Mouse (Mus musculus): ENCODE measurements around the gene Gdpgp1. TPM values are rescaled to one million over a fixed set of nuclear protein-coding genes. Genes with fewer than 3 reads are reported as not detected.

Gene Gdpgp1
- total and polyA plus RNA-seq, 2 experiments from 2014 or later = 2.8 to 5.9 TPM

GRCm38 (mm10) chr7:80197941-80198778 is 34.5 kb upstream of the Gdpgp1 start:
- Histone ChIP-seq H3K27ac (ENCODE audit: low read depth, low read length) (peak overlapping the region; percentile 89), H3K27me3 (ENCODE audit: insufficient read depth, low read length) (no peaks in the 10 kb centered on the region), H3K4me1 (ENCODE audit: insufficient read depth, low read length) (peaks cover 26% of the 10 kb centered on the region), H3K4me2 (ENCODE audit: low read depth, low read length, poor library complexity, severe bottlenecking) (peak overlapping the region; percentile 79), H3K36me3 (ENCODE audit: insufficient read depth, low read length) (0 out of 2 replicates have a peak, but pooled peaks cover 3% of the 10 kb centered on the region), H3K9me3 (ENCODE audit: low read length) (no peaks in the 10 kb centered on the region), H3K4me3 (ENCODE audit: low read depth, low read length) (peak overlapping the region; percentile 77), H3K9ac (replicated peaks; ENCODE audit: low read length, poor library complexity, severe bottlenecking) (peak overlapping the region; percentile 81)
- DNase-seq (ENCODE audit: low spot score) = peak; percentile 84
- no peak for TF ChIP-seq CTCF (IDR thresholded peaks at IDR 0.05)
- ATAC-seq (ENCODE audit: low FRiP score) = peak; percentile 91
- WGBS = under 1% methylated on average over 45 of the region's 74 CpGs

GRCm38 (mm10) chr7:80198863-80199262 is 33.8 kb upstream of the Gdpgp1 start:
- 0 out of 2 replicates have a peak, but pooled peaks cover 3% of the 10 kb centered on the region for H3K36me3 ChIP-seq (ENCODE audit: insufficient read depth, low read length)

GRCm38 (mm10) chr7:80199286-80199685 is 33.4 kb upstream of the Gdpgp1 start:
- DNase-seq (ENCODE audit: low spot score) = no peak
- H3K36me3 ChIP-seq (ENCODE audit: insufficient read depth, low read length) = 0 out of 2 replicates have a peak, but pooled peaks cover 3% of the 10 kb centered on the region
- no peaks in the 10 kb centered on the region for H3K27me3 ChIP-seq (ENCODE audit: insufficient read depth, low read length)
- 30% methylated on average over 6 of the region's 6 CpGs for WGBS
- peak overlapping the region; percentile 77 for H3K4me3 ChIP-seq (ENCODE audit: low read depth, low read length)
- peak overlapping the region; percentile 89 for H3K27ac ChIP-seq (ENCODE audit: low read depth, low read length)
- peak overlapping the region; percentile 81 for H3K9ac ChIP-seq (replicated peaks; ENCODE audit: low read length, poor library complexity, severe bottlenecking)
- H3K4me1 ChIP-seq (ENCODE audit: insufficient read depth, low read length) = peaks cover 26% of the 10 kb centered on the region
- H3K4me2 ChIP-seq (ENCODE audit: low read depth, low read length, poor library complexity, severe bottlenecking) = peak overlapping the region; percentile 79
- no peak for TF ChIP-seq CTCF (IDR thresholded peaks at IDR 0.05)
- no peak for ATAC-seq (ENCODE audit: low FRiP score)
- no peaks in the 10 kb centered on the region for H3K9me3 ChIP-seq (ENCODE audit: low read length)

More at GRCm38 (mm10) chr7:80198863-80199262, 33.8 kb upstream of the Gdpgp1 start:
- 2% methylated on average over 11 of the region's 11 CpGs for WGBS
- peak overlapping the region; percentile 89 for H3K27ac ChIP-seq (ENCODE audit: low read depth, low read length)
- H3K27me3 ChIP-seq (ENCODE audit: insufficient read depth, low read length) = no peaks in the 10 kb centered on the region
- TF ChIP-seq CTCF (IDR thresholded peaks at IDR 0.05) = no peak
- peaks cover 26% of the 10 kb centered on the region for H3K4me1 ChIP-seq (ENCODE audit: insufficient read depth, low read length)
- peak overlapping the region; percentile 81 for H3K9ac ChIP-seq (replicated peaks; ENCODE audit: low read length, poor library complexity, severe bottlenecking)
- H3K9me3 ChIP-seq (ENCODE audit: low read length) = no peaks in the 10 kb centered on the region
- H3K4me2 ChIP-seq (ENCODE audit: low read depth, low read length, poor library complexity, severe bottlenecking) = peak overlapping the region; percentile 79
- H3K4me3 ChIP-seq (ENCODE audit: low read depth, low read length) = peak overlapping the region; percentile 77
- DNase-seq (ENCODE audit: low spot score) (no peak), ATAC-seq (ENCODE audit: low FRiP score) (peak; percentile 1; the same call in 1 of the 2 replicates)

GRCm38 (mm10) chr7:80199851-80200587 is 32.6 kb upstream of the Gdpgp1 start:
- ATAC-seq (ENCODE audit: low FRiP score) (no peak), DNase-seq (ENCODE audit: low spot score) (no peak)
- Histone ChIP-seq H3K4me1 (ENCODE audit: insufficient read depth, low read length) (peaks cover 22% of the 10 kb centered on the region), H3K4me3 (ENCODE audit: low read depth, low read length) (peak overlapping the region; percentile 77), H3K9ac (replicated peaks; ENCODE audit: low read length, poor library complexity, severe bottlenecking) (0 out of 2 replicates have a peak overlapping the region, but pooled peaks have one; percentile 81), H3K27ac (ENCODE audit: low read depth, low read length) (no peak overlapping the region), H3K4me2 (ENCODE audit: low read depth, low read length, poor library complexity, severe bottlenecking) (peak overlapping the region; percentile 79), H3K36me3 (ENCODE audit: insufficient read depth, low read length) (0 out of 2 replicates have a peak, but pooled peaks cover 3% of the 10 kb centered on the region), H3K9me3 (ENCODE audit: low read length) (no peaks in the 10 kb centered on the region), H3K27me3 (ENCODE audit: insufficient read depth, low read length) (no peaks in the 10 kb centered on the region)
- no peak for TF ChIP-seq CTCF (IDR thresholded peaks at IDR 0.05)
- 74% methylated on average over 11 of the region's 11 CpGs for WGBS

- H3K27me3 ChIP-seq (ENCODE audit: insufficient read depth, low read length) = no peaks in the 10 kb centered on the region
- 84% methylated on average over 6 of the region's 6 CpGs for WGBS
- no peak overlapping the region for H3K4me3 ChIP-seq (ENCODE audit: low read depth, low read length)
- no peak for DNase-seq (ENCODE audit: low spot score)
- no peak overlapping the region for H3K27ac ChIP-seq (ENCODE audit: low read depth, low read length)
- no peaks in the 10 kb centered on the region for H3K9me3 ChIP-seq (ENCODE audit: low read length)
- ATAC-seq (ENCODE audit: low FRiP score) = no peak
- H3K9ac ChIP-seq (replicated peaks; ENCODE audit: low read length, poor library complexity, severe bottlenecking) = no peak overlapping the region
- no peak overlapping the region for H3K4me2 ChIP-seq (ENCODE audit: low read depth, low read length, poor library complexity, severe bottlenecking)
- TF ChIP-seq CTCF (IDR thresholded peaks at IDR 0.05) = 0 out of 2 replicates have a peak, but pooled peaks have one; percentile 10
- peaks cover 22% of the 10 kb centered on the region for H3K4me1 ChIP-seq (ENCODE audit: insufficient read depth, low read length)
- H3K36me3 ChIP-seq (ENCODE audit: insufficient read depth, low read length) = 0 out of 2 replicates have a peak, but pooled peaks cover 3% of the 10 kb centered on the region
Observed at GRCm38 (mm10) chr7:80200588-80200945, 32.1 kb upstream of the Gdpgp1 start.

All from midbrain, postnatal 0 days (tissue).